Mouse (Mus musculus): ENCODE data around the gene Akr1c18.
"Not testable (repeated sequence)": the region's sequence is repeated elsewhere in the genome, so short reads cannot be mapped to it uniquely, and the experiment has no call there.

Gene Akr1c18

DNA sequence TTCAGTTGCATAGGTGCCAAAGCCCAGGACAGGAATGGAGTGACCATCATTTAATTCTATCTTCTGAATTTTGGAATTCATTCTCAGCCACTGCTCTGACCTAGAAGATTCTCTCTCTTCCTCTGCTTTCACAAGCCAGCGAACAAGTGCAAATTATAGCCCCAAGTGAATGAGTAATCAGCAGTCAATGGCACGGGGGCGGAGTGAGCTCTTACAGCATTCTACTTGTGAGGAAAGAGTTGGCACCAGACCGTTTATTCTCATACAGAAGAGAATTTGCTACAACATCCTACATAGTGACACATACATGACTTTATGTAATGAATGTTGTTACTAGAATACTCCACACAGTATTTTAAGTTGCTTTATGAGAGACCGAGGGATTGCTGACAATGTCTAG, at the start of gene Akr1c18:
Gene Akr1c18, minus strand, starts transcription at position 137 of the 400 bp plus-strand sequence.
- peak; percentile 16 for DNase-seq

DNA sequence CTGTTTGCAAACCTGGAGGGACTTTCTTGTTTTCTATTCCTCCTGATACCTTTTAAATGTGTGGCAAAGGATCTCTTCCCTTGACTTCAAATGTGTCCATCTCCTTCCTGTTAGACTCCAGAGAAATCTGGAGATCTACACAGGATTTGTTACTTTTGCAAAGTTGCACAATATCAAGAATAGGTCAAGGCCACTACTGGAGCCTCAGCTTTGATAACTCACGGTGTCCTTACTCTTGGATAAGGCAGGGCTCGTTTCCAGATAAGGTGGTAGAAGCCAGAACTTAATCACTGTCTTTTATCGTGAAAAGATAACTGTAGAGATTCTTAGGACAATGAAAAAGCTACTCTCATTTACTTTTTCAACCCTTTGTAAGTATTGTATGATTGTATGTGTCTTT, 42.1 kb upstream of the Akr1c18 start:
- DNase-seq, result no peak

DNA sequence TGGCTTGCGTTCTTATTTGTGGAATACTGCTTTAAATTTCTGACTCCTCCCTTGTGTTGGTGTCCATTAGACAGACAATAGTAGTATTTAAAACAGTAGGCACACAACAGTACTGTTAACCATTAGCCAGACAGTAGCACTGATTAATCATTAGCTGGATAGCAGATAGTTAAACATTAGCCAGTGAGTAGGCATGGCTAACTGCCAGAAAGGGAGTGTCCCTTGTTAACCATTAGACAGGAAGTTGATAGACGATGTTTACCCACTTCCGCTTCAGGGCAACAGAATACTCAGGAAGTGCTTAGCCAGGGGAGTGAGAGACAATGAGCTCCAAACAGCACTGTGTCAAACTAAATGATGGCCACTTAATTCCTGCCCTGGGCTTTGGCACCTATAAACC, 40.5 kb upstream of the Akr1c18 start, which contains the start of gene Akr1c13:
Gene Akr1c13, plus strand, starts transcription at position 247 of the 400 bp plus-strand sequence.
- peak; percentile 60 for DNase-seq

DNA sequence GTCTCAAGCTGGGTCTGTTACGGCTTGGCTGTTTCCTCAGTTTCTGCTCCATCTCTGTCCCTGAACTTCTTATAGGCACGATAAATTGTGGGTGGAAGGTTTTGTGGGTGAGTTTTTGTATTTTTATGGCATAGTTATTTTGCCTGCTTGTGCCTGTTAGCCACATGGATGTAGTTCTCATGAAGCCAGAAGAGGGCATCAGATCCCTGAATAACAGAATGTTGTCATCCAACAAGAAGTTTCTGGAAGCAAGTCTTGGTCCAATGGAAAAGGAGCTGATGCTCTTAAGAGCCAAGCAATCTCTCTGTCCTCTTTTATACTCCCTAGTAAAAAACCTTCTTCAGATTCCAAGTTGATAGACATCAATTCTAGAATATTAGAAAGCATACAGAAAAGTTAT, 37.7 kb upstream of the Akr1c18 start:
- DNase-seq, result peak; percentile 22

DNA sequence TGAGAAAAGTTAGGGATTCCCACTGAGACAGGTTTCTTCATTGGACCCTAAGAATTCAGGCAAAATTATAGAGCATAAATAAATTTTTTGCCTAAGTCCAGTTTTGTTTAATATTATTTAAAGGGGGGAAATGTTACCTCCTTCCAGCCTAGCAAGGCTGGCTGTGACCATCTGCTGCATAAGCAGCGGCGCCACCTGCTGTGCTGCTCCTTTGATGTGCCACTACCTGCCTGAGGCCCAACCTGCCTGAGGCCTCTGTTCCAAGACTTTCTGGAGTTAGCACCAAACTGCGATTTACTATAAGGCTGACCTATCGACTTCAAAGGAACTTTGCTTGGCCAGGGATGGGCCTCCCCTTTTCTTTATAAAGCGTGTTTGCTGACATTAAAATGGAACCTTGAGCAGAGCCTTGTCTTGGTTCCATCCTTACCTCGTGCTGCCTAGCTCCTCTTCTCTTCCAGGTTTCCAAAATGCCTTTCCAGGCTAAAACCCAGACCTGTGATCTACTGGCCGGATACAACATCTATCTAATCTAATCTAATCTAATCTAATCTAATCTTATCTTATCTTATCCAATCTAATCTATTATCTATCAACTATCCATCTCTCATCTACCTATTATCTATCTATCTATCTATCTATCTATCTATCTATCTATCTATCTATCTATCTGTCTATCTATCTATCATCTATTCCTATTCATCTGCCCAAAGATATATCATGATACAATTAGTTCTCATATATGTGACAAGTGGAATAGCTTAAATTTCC, 36.4 kb upstream of the Akr1c18 start:
- peak; percentile 8 for DNase-seq

DNA sequence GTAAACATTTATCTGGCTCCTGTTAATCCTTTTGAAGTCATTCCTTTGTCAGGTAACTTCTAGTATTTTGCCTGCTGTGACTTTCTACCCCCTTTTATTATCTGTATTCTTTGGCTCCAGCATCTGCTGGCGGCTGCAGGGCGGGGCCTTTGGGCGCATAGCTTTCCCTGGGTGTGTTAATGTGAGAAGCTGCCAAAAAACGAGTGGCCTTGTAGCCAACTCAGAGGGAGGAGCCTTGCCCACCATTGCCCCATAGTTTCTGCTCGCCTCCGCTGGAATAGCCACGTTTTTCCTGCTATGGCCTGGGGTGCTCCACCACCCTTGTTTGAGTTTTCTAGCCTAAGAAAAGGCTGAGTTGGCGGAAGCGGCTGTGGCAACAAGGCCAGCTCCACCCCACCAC, 32.7 kb upstream of the Akr1c18 start:
- DNase-seq, result no peak

DNA sequence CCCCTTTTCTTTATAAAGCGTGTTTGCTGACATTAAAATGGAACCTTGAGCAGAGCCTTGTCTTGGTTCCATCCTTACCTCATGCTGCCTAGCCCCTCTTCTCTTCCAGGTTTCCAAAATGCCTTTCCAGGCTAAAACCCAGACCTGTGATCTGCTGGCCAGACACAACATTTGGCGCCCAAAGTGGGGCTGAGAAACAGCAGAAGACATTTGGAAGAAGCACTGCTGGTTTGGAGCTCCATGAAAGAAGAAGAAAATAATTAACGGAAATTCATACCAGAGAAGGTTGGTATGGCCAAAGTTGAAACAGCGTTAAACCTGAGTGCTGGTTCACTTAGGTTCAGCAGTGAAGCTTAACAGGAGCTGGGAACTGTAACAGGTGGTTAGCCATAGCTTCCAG, 30.9 kb upstream of the Akr1c18 start:
- not testable (repeated sequence) for DNase-seq

DNA sequence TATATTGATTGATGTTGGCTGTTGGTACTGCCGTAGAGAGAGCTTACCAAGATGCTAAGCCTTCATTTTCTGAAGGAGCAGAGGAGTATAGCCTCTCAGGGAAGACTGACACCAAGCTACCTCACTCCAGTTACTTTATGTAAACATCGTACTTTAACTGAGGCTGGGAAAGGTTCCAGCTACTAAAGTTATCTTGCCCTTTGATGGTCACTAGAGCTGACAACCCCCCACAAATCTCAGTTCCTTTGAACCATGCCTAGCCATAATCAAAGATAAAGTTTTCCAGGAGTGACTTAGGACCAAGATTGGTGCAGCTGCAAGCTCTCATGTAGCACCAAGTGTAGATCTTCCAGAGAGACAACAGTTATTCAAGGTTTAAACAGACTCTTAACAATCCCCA, 22.5 kb upstream of the Akr1c18 start:
- DNase-seq, result no peak

DNA sequence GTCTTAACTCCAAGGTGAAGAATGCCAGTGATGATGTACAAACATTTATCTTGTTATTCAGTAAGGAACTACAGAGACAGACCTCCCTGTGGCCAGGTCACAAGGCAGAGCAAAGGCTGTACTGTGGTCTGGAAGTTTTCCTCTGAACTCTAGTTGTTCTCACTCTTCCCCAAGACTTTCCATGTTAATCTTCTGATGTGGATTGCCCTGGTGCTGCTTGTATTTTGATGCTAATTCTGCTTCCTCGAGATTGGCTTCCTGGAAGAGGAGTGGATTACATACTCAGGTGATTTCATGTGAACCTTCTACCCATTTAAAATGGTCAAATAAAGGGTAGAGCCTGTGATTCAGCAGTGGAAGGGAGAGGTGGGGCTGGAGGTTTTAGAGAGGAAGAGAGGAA, 17.6 kb upstream of the Akr1c18 start:
- no peak for DNase-seq

DNA sequence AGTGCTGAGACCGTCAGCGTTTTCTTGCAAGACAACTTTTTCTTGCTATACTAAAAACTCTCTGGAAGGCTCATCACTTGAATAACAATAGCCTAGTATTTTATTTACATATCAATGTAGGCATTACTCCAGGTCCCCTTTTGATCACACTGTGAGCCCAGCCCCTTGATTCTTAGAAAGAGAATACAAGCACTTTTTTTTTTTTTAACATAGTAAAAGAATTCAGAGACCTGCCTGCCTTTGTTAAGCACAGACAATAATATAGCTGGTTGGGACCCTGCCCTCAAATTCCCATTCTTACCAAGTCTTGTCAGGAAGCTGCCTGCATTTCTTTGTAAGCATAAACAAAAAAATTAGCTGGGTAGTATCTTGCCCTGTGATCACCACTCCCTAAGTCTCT, 4.8 kb upstream of the Akr1c18 start:
- DNase-seq, result no peak

DNA sequence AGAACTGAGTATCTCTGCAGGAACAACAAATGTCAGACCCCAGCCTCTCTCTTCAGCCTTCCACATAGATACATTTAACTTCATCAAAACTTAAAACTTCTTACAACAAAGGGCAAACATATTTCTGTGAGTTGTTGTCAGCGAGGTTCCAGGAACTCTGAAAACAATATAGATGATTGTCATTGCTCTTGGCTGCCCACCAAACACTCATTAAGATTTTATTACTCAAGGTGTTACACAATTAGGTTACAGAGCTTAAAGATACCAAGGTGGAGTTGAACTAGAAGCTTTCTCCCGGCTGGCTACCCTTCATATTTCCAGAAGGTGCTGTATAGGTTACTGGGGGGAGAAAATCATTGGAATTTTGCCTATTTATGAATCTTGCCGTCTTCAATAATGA, 3.1 kb upstream of the Akr1c18 start:
- no peak for DNase-seq

DNA sequence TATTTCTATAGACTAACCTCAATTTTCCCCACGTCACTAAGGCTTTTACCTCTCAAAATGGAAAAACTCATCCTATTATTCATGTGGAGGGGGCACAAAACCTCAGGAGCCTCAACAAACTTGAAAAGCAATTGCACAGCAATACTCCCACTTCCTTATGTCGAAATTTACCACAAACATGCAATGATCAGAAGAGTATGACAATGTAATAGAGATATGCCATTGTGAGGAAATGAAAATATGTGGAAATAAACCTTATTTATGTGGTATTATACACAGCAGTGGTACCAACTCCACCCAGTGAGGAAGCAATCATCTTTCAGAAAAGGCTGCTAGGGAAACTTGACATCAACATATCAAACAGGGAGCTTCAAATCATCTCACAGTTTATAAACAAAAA, 2.5 kb upstream of the Akr1c18 start:
- no peak for DNase-seq

DNA sequence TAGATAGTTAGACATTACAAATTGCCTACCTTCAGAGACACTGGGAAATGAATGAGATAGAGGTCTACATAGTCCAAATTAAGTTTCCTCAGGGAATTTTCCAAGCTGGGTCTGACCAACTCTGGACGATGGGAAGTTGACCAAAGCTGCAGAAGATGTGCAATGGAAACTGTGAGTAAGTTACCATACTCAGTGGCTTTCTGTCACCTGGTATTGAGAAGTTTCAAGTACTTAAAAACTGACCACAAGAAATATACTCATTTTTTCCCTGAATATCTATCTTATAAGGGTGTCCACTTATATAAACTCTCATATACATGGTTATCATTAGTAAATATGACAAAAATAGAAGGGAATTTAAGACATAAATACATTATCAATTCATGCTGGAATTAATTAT, 6.2 kb downstream of the Akr1c18 start:
- no peak for DNase-seq

DNA sequence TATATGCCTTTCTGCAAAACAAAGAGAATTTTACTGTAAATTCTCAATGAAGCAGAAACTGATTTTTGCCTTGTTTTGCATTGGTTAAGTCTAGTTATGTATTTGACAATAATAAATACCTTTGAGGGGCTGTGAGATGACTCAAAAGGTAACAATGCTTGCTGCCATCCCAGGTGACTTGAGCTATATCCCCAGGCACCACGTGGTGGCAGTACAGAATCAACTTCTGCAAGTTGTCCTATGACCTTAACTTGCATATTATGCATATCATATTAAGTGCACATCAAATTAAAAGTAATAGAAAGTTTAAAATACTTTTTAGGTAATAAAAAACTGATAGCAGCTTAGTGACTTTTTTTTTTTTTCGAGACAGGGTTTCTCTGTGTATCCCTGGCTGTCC, 17.4 kb downstream of the Akr1c18 start:
- DNase-seq, result peak; percentile 42

DNA sequence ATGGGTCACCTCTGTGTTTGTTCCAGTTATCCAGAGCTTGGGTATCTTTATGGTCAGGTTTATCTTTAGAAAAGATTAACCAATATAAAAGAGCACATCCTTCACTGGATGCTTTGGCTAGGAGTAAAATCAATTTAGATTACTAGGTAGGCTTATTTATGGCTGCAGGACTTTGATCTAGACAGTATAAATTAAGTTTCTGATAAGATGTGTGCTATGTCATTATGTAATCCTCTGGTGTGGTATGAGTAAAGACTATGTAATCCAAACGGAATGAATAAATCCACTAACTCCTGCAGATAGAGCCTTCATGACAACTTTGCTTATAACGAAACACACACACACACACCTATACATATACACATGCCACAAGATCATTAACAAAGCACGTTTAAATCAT, 18.7 kb downstream of the Akr1c18 start:
- DNase-seq, result no peak

DNA sequence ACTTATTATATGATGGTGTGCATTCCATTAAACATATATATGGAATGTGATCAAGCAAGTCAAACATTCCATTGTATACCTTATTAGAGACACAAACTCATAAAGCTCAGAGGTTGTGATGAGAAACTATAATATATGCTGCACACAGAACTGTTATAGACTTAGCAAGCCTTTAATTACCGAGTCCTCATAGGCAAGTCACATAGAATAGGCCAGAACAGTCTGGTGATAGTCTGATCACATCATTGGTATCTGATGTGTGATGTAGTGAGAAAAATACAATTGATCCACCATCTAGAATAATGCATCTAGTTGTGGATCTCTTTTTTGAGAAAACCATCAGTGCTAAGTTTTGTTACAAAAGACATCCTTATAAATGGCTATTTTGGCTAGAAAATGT, 19.1 kb downstream of the Akr1c18 start:
- no peak for DNase-seq

DNA sequence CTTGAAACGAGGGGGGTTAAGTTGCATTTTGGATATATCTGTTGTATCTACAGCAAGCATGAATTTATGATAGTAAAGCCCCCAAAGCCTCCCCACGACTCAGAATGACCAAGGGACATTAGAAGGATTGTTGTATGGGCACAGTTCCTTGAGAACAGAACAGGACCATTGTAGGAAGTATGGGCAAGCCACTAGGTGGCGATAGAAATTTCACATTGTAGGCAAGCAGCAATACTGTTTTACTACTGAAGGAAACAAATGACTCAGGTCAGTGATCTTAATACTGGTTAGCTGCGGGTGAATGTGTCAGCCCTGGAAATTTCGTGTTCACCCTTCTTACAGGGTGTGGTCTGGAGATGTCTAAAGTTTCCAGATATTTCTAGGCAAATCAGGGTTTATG, 21.4 kb downstream of the Akr1c18 start:
- DNase-seq, result peak; percentile 32

DNA sequence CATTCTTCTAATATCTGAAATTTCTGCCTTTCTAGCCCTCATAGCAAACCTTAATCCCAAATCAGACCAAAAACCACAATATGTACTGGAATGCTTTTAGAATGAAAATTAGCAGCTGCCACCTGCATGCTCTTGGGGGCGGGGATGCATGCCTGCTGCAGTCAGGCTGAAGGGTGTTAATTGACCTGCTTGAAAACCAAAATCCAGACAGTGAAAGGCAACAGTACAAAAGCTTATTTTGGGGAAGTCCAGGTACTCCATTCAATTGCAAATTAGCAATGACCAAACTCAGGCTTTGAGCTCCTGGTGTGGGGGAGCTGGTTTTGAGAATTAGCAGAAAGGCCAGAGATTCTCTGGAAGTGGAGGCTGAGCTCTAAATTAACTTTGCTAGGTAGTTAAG, 24.6 kb downstream of the Akr1c18 start:
- DNase-seq, result not testable (repeated sequence)

DNA sequence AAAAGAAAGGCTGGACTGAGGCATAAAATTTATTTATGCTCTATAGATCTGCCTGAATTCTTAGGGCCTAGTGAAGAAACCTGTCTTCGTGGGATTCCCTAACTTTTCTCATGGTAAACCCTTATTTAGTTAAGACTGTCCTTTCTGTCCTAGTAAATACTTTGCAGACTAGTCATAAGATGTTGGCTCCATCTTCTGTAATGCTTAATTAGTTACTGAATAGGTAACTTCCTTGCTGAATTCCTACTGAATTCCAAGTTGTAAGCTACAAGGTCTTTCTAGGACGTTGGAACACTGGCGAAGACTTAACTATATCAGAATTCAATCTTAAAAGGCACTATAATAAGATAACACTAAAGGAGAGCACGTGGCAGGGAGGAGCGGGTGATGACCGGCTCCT, 26.0 kb downstream of the Akr1c18 start:
- not testable (repeated sequence) for DNase-seq

DNA sequence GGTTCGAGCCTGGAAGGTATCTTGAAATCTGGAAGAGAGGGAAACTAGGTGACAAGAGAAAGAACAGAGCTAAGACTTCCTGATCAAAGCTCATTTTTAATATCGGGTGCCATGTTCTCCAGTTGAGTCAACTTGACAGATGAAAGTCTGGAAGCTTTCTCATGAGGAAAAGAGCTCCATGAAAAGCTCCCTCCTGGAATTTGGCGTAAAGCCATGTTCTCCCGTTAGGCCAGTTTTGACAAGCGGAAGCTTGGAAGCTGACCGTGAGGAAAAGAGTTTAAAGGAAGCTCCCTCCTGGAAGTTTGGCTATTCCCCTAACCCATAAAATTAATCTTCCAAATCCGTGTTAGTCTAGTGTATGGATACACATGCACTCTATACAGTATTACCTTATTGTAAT, 27.3 kb downstream of the Akr1c18 start:
- DNase-seq, result no peak

DNA sequence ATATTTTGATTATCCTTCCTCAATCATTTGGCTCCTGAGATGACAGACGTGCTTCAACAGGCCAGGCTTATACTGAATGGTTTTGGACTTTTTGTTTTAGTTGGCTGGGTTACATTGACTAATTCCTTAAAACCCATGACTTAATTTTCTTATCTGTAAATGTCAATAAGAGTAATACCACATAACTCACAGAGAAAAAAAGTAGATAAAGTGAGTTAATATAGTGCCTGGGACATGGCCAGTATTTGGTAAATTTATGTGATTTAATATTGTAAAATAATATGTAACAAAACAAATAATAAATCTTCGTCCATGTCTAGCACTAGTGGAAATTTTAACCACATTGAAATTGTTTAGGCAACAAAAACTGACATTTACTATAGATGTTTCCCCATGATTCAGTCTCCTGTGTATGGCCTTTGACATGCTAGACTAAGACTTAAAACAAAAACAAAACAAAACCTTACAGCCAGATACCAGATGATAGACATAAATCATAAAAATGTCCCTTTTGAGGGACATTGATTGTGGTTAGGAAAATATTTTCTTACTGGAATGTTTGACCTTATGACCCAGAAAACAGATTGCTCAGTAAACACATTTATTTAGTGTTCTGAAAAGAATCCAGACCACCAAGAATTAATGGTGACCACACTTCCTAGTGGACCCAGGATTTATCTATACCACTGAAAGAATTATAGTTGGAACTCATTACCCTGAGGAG, 31.1 kb downstream of the Akr1c18 start:
- no peak for DNase-seq

DNA sequence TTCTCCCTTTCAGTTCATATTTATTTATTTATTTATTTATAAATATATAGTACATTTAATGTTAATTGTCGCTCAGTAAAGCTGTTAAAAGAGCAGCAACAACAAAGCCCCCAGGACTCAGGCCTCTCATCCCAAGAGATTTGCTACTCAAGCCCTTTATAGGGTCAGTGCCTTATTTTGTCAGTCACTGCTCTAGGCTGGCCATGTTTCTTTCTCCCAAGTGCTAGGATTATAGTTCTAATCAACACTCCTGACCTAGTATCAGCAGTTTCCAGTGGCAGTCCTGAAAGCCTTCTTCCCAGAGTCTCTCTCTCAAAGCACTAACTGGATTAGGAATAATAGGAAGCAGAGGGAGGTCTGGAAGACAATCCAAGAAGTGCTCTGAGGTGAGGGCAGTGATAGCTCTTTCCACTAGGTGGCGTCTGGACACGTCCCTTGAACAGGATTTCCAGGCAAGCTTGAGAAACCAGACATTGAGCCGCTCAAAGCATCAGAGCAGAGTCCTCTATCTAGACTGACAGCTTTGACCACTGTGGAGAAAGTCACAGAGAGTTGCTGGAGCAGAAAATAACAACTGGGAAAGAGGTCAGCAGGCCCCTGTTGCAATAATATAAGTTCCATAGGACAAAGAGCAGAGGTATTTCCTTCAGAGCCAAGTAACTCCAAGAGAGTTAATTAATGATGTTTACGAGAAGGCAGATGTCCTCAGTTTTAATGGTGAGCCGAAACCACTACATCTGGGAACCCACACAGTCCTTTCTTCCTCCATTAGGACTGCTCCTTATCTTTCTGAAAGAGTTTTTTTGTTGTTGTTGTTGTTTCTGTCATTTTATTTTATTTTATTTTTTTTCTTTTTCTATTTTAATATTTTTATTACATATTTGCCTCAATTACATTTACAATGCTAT, 39.9 kb downstream of the Akr1c18 start:
- DNase-seq, result peak; percentile 74

DNA sequence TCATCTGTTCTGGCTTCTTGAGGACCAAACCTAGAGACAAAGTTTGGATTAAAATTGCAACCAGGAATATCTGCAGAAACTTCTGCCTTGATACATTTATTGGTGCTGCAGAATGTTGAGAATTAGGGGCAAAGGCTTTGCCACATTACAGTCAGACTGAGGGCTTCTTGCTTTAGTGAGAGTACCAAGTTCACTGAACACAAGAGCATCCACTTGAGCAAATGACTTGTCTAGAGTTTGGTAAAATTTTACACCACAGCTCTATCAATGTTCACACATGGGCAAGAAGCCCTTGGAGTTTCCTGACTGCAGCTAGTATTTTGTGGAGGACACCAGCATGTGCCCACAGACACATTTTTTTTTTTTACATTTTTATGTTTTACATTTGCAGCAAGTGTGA, 47.7 kb downstream of the Akr1c18 start:
- DNase-seq, result no peak
